Comparison of ENCODE assay signal across 14 mouse cellular contexts in the genomic region with DNA sequence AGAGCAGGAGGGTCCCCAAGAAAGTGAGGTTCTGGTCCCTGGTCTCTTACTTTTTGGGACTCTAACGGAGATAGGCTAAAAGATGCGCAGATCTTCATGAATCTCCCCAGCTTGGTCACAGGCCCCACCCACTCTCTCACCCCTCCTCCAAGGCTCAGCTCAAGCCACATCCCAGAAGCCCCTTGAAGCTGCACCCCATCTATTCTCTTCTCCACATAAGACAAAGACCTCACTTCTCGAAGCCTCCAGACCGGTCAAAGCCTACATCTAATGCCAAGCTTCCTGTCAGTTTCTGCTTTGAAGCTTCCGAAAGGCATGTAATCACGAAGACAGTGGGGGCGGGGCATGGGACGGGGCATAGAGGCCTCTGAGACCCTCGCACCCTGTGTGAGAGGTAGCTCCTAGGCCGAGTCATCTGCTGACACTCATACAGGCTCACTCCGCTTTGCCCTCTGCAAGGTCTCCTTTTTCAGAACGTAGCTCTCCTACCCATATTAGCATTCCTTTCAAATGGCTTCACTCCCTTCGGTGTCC. TPM values are rescaled to one million over a fixed set of nuclear protein-coding genes. Genes with fewer than 3 reads are reported as not detected.
DNase-seq lines count a peak whose midpoint lies in the region; ATAC-seq and TF ChIP-seq lines count a peak whose summit lies in the region.
"Had no signal": no experiment of that assay in that cellular context is flagged by ENCODE, and none has a peak within 500 bp of the region (broad histone marks: within the 10 kb centered on the region; RNA-seq: fewer than 3 reads in every experiment).

No protein-coding gene starts in this region.

- H3K27me3 ChIP-seq in hindbrain, embryonic 12.5 days = peaks cover 51% of the 10 kb centered on the region
- H3K27me3 ChIP-seq in hindbrain, postnatal 0 days (ENCODE audit: insufficient read depth, low read length) = no peaks in the 10 kb centered on the region
- peaks cover 15% of the 10 kb centered on the region for H3K27me3 ChIP-seq in forebrain, embryonic 14.5 days (replicated peaks; ENCODE audit: control insufficient read depth, insufficient read depth, low read length)
- H3K27me3 ChIP-seq in midbrain, embryonic 13.5 days = peaks cover 41% of the 10 kb centered on the region

- DNase-seq in hindbrain, postnatal 0 days (ENCODE audit: low spot score) = no peak
- peak; percentile 48 for DNase-seq in ES-E14 (ENCODE audit: low read depth, low spot score)
- DNase-seq in forebrain, embryonic 14.5 days (ENCODE audit: low spot score) = no peak
- DNase-seq in gastrocnemius, adult 8-10 months (ENCODE audit: low spot score in 2 of 2) = no peak
- DNase-seq in heart, postnatal 4 days = no peak
- DNase-seq: adrenal gland, adult 8-10 months; cerebellum, postnatal 25 days; gastrocnemius, postnatal 25 days; kidney, postnatal 10 days; liver, embryonic 13.5 days; lung, postnatal 4 days; thymus, postnatal 14 days had no signal

- no peaks in the 10 kb centered on the region for H3K36me3 ChIP-seq in hindbrain, embryonic 12.5 days
- no peaks in the 10 kb centered on the region for H3K36me3 ChIP-seq in hindbrain, postnatal 0 days (ENCODE audit: insufficient read depth, low read length)
- H3K36me3 ChIP-seq in ES-E14 (ENCODE audit: control insufficient read depth, insufficient read depth, low read length, poor library complexity, severe bottlenecking) = no peaks in the 10 kb centered on the region
- H3K36me3 ChIP-seq in forebrain, embryonic 14.5 days (ENCODE audit: control insufficient read depth, insufficient read depth, low read length) = no peaks in the 10 kb centered on the region
- no peaks in the 10 kb centered on the region for H3K36me3 ChIP-seq in midbrain, embryonic 13.5 days
- H3K36me3 ChIP-seq: liver, embryonic 13.5 days had no signal

- H3K9ac ChIP-seq in hindbrain, embryonic 12.5 days = no peak overlapping the region
- H3K9ac ChIP-seq in hindbrain, postnatal 0 days (replicated peaks; ENCODE audit: low read length) = no peak overlapping the region
- H3K9ac ChIP-seq in ES-E14 (ENCODE audit: insufficient read depth, low read depth, low read length, poor library complexity, severe bottlenecking) = no peak overlapping the region
- peak overlapping the region; percentile 21; the same call in 1 of the 2 replicates for H3K9ac ChIP-seq in forebrain, embryonic 14.5 days (ENCODE audit: low read length)
- H3K9ac ChIP-seq in midbrain, embryonic 13.5 days (replicated peaks) = no peak overlapping the region
- H3K9ac ChIP-seq: liver, embryonic 13.5 days had no signal

- H3K27ac ChIP-seq in hindbrain, embryonic 12.5 days = no peak overlapping the region
- H3K27ac ChIP-seq in hindbrain, postnatal 0 days = no peak overlapping the region
- H3K27ac ChIP-seq in ES-E14 (ENCODE audit: insufficient read depth, low read depth, low read length, poor library complexity, severe bottlenecking) = no peak overlapping the region
- no peak overlapping the region for H3K27ac ChIP-seq in forebrain, embryonic 14.5 days (ENCODE audit: low read depth, low read length)
- H3K27ac ChIP-seq in midbrain, embryonic 13.5 days = no peak overlapping the region
- H3K27ac ChIP-seq: liver, embryonic 13.5 days had no signal

- H3K4me2 ChIP-seq in hindbrain, embryonic 12.5 days (replicated peaks) = 0 out of 2 replicates have a peak overlapping the region, but pooled peaks have one; percentile 17
- no peak overlapping the region for H3K4me2 ChIP-seq in hindbrain, postnatal 0 days (ENCODE audit: low read depth, low read length)
- H3K4me2 ChIP-seq in forebrain, embryonic 14.5 days (ENCODE audit: low read length) = no peak overlapping the region
- H3K4me2 ChIP-seq in midbrain, embryonic 13.5 days (replicated peaks) = peak overlapping the region; percentile 15
- H3K4me2 ChIP-seq: liver, embryonic 13.5 days had no signal

- peaks cover 42% of the 10 kb centered on the region for H3K4me1 ChIP-seq in hindbrain, embryonic 12.5 days
- H3K4me1 ChIP-seq in hindbrain, postnatal 0 days (ENCODE audit: insufficient read depth, low read length) = peaks cover 19% of the 10 kb centered on the region; the same call in 1 of the 2 replicates
- H3K4me1 ChIP-seq in ES-E14 (ENCODE audit: control insufficient read depth in 2 of 2, insufficient read depth in 2 of 2, low read length in 2 of 2, poor library complexity in 1 of 2) = peaks cover 0 to 17% of the 10 kb centered on the region in 2 experiments; a peak in 2 of 4 replicates
- peaks cover 10% of the 10 kb centered on the region for H3K4me1 ChIP-seq in forebrain, embryonic 14.5 days (ENCODE audit: control insufficient read depth, insufficient read depth, low read length)
- peaks cover 44% of the 10 kb centered on the region for H3K4me1 ChIP-seq in midbrain, embryonic 13.5 days (replicated peaks)
- H3K4me1 ChIP-seq: liver, embryonic 13.5 days had no signal

- WGBS in hindbrain, embryonic 12.5 days = 12% methylated on average over 13 of the region's 13 CpGs
- WGBS in hindbrain, postnatal 0 days = 23% methylated on average over 13 of the region's 13 CpGs
- 16% methylated on average over 13 of the region's 13 CpGs for WGBS in forebrain, embryonic 14.5 days
- WGBS in midbrain, embryonic 13.5 days = 11% methylated on average over 13 of the region's 13 CpGs

- ATAC-seq in hindbrain, embryonic 12.5 days (ENCODE audit: low FRiP score) = no peak
- ATAC-seq in hindbrain, postnatal 0 days = no peak
- no peak for ATAC-seq in forebrain, embryonic 14.5 days
- ATAC-seq in midbrain, embryonic 13.5 days = peak; percentile 61

- in situ Hi-C loops in ES-E14 (cut with MboI; ENCODE audit: low sequenced_read_pairs in 2 of 2, unreplicated experiment in 2 of 2) = no loop called here

- no peaks in the 10 kb centered on the region for H3K9me3 ChIP-seq in hindbrain, embryonic 12.5 days (replicated peaks)
- no peaks in the 10 kb centered on the region for H3K9me3 ChIP-seq in hindbrain, postnatal 0 days (ENCODE audit: low read length)
- H3K9me3 ChIP-seq in ES-E14 (ENCODE audit: control insufficient read depth, insufficient read depth, low read depth, low read length) = no peaks in the 10 kb centered on the region
- H3K9me3 ChIP-seq in forebrain, embryonic 14.5 days (replicated peaks; ENCODE audit: control insufficient read depth, low read length) = no peaks in the 10 kb centered on the region
- H3K9me3 ChIP-seq in midbrain, embryonic 13.5 days = no peaks in the 10 kb centered on the region
- H3K9me3 ChIP-seq: liver, embryonic 13.5 days had no signal

- no peak overlapping the region for H3K4me3 ChIP-seq in hindbrain, embryonic 12.5 days
- H3K4me3 ChIP-seq in hindbrain, postnatal 0 days (ENCODE audit: low read length) = no peak overlapping the region
- H3K4me3 ChIP-seq in ES-E14 (ENCODE audit: insufficient read depth in 1 of 2, low read depth in 1 of 2, low read length in 2 of 2, poor library complexity in 1 of 2, severe bottlenecking in 1 of 2) = peak overlapping the region; percentile 27 to 37; a peak in 3 of 4 replicates
- H3K4me3 ChIP-seq in forebrain, embryonic 14.5 days (ENCODE audit: low read depth, low read length) = no peak overlapping the region; the same call in 1 of the 2 replicates
- no peak overlapping the region for H3K4me3 ChIP-seq in midbrain, embryonic 13.5 days (replicated peaks)
- H3K4me3 ChIP-seq: liver, embryonic 13.5 days had no signal

- no peak for TF ChIP-seq CTCF in hindbrain, postnatal 0 days (IDR thresholded peaks at IDR 0.05; ENCODE audit: low read depth)

TF ChIP-seq in ES-E14, 5 proteins besides CTCF, POLR2A, EP300 and RAD21:
- TF ChIP-seq MAFK (IDR thresholded peaks at IDR 0.05; ENCODE audit: insufficient read depth, low read depth, low read length) (no peak), ZNF384 (IDR thresholded peaks at IDR 0.05; ENCODE audit: low read depth, low read length) (no peak), ZC3H11A (IDR thresholded peaks at IDR 0.05; ENCODE audit: borderline replicate concordance, low read depth, low read length) (no peak), CHD2 (IDR thresholded peaks at IDR 0.05; ENCODE audit: low read depth, low read length) (no peak), HCFC1 (IDR thresholded peaks at IDR 0.05; ENCODE audit: borderline replicate concordance, insufficient read depth, low read length) (no peak)
TF ChIP-seq in ES-E14: peak in this region for 0.

RNA-seq across cellular contexts. Expression of gene Ubiad1, which starts 39.2 kb away (rescaled TPM):
- polyA plus RNA-seq in hindbrain, embryonic 12.5 days (2016; fragmentation: Nextera tagmentation; extraction: Ambion mirVana) = 20.4 and 22.2 TPM in 2 replicates
- 22.2 and 25.8 TPM in 2 replicates for total RNA-seq in hindbrain, postnatal 0 days (2014; rRNA removed)
- polyA plus RNA-seq in hindbrain, postnatal 0 days (2015; fragmentation: Nextera tagmentation; extraction: Ambion mirVana) = 12.8 and 13.1 TPM in 2 replicates
- total RNA-seq in ES-E14 (2012; rRNA removed) = 24.0 and 25.7 TPM in 2 replicates
- polyA plus RNA-seq in forebrain, embryonic 14.5 days (2014; fragmentation: Nextera tagmentation; extraction: Ambion mirVana) = 14.2 and 14.6 TPM in 2 replicates
- polyA plus RNA-seq in midbrain, embryonic 13.5 days (2015; fragmentation: Nextera tagmentation; extraction: Ambion mirVana) = 20.5 and 22.2 TPM in 2 replicates
- 10 to 100 TPM in 1 of 4 experiments, 1 to 10 TPM in 3; 8.4 to 17.1 (median 9.5) TPM for total RNA-seq in gastrocnemius, adult 8-10 months (2022)
- 10 to 100 TPM; 19.5 to 21.5 TPM for total RNA-seq in heart, postnatal 4 days (2021)

RNA-seq across cellular contexts. Expression of gene Mtor, which starts 43.1 kb away (rescaled TPM):
- 30.2 and 31.9 TPM in 2 replicates for polyA plus RNA-seq in hindbrain, embryonic 12.5 days (2016; fragmentation: Nextera tagmentation; extraction: Ambion mirVana)
- 56.0 and 58.2 TPM in 2 replicates for total RNA-seq in hindbrain, postnatal 0 days (2014; rRNA removed)
- polyA plus RNA-seq in hindbrain, postnatal 0 days (2015; fragmentation: Nextera tagmentation; extraction: Ambion mirVana) = 29.2 and 29.9 TPM in 2 replicates
- total RNA-seq in ES-E14 (2012; rRNA removed) = 37.6 and 48.2 TPM in 2 replicates
- 22.2 and 24.4 TPM in 2 replicates for polyA plus RNA-seq in forebrain, embryonic 14.5 days (2014; fragmentation: Nextera tagmentation; extraction: Ambion mirVana)
- 25.9 and 27.3 TPM in 2 replicates for polyA plus RNA-seq in midbrain, embryonic 13.5 days (2015; fragmentation: Nextera tagmentation; extraction: Ambion mirVana)
- 10 to 100 TPM; 32.2 to 37.8 (median 34.9) TPM for total RNA-seq in gastrocnemius, adult 8-10 months (2022)
- total RNA-seq in heart, postnatal 4 days (2021) = 10 to 100 TPM; 58.2 to 62.7 TPM

Comparison
In these comparisons a context has a peak if more than half of its experiments do, and no peak if none do; other contexts are left out.
1. H3K4me2 ChIP-seq: peak in hindbrain, embryonic 12.5 days (single experiment) and midbrain, embryonic 13.5 days (single experiment); none in hindbrain, postnatal 0 days (single experiment) and forebrain, embryonic 14.5 days (single experiment).
2. H3K4me3 ChIP-seq: peak in ES-E14 (2 of 2); none in hindbrain, embryonic 12.5 days (single experiment), hindbrain, postnatal 0 days (single experiment), forebrain, embryonic 14.5 days (single experiment) and midbrain, embryonic 13.5 days (single experiment).